Mouse (Mus musculus): Measurements from ENCODE around the gene Adh1.

Adh1 gene

DNA sequence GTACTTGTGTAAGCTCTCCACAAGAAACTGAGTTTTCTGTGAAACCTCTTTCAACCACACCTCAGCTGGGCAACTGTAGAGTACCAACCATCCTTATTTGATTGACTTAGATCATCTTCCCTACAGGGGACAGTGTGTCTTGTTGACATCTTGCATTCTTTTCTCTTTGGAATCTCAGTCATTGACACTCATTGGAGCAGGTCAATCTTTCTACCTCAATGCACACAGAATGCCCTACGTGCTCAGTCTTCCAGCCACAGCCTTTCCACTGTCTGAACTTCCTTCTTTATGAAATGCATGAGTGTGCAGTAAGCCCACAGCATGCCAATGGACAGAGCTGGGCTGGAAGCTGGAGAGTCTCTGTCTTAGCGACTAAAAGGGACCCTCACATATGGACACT, 29.9 kb downstream of the Adh1 start:
- no peak for DNase-seq (ENCODE audit: low read depth)

DNA sequence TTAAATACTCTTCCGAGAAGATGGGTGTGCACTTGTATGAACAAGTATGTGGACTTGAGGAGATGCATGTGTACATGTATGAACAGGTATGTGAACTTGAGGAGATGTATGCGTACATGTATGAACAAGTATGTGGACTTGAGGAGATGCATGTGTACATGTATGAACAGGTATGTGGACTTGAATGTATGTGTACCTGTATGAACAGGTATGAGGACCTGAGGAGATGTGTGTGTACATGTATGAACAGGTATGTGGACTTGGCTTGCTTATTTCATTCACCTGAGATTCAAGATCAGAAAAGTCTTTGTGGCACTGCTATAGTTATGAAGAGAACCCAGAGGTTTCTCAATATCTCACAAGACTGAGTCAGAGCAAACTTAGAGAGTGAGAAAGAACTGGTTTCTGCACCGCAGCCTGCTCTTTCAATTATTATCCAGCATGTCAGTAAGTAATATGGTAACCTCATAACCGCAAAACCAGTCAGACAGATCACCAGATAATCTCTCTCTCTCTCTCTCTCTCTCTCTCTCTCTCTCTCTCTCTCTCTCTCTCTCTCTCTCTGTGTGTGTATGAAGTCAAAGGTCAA, 30.8 kb downstream of the Adh1 start:
- DNase-seq (ENCODE audit: low read depth): no peak

DNA sequence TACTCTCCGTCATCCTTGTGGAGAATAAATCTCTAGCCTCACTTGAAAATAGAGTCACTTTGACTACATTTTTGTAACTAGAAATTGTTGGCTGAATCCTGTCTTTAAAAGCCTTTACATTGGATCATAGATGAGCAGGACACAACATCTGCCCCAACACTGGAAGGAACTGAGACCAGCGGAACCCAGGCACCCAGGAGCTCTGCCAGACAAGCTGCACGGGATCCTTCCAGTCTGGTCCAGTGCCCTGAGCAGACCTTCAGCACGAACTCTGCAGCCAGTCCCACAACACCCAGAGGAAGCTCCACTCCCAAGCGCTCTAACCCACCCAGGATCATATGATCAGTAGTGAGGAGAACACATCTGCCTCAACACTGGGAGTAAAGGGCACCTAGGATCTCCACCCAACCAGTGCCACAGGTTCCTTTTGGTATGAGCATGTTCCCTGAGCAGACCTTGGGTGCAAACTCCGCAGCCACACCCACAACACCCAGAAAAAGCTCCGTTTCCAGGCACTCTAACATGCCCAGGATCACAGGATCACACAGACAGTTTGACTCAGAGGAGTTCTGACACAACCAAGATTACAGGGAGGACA, 32.6 kb downstream of the Adh1 start:
- DNase-seq (ENCODE audit: low read depth): no peak

GRCm38 (mm10) chr3:138300130-138300529, 39.3 kb downstream of the Adh1 start:
- no peak for DNase-seq (ENCODE audit: low read depth)

GRCm38 (mm10) chr3:138302676-138303075, 41.9 kb downstream of the Adh1 start:
- DNase-seq (ENCODE audit: low read depth): no peak

DNA sequence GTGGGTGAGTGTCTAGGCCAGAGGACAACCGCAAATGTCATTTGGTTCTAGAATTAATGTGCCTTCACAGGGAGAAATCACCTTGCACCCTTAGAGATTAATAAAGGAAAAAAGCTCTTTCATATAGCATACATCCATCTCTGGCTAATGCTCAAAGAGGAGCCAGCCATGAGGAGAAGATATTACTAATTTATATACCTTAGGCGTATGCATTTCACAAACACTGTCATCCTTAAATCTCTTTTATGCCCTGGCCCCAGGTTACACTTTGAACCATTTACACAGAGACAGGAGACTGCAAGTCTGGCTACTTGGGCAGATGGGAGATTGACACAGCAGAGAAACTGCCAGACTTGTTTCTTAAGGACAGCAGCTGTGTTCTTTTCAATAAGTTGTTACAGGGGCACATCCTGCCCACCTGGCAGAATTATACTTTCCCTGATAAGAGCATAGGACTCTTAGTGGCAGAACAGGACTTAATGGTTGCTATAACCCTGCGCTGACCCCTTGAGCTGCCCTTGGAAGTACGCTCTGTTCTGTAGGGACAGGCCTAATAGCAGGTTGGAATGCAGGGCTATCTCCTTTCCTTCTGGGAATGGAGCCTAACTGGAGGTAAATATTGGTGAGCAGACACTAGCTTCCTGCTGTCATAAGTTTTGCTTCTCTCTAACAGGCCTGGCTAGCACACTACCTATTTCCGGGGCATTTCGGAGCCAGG, 43.1 kb downstream of the Adh1 start:
- no peak for DNase-seq (ENCODE audit: low read depth)

DNA sequence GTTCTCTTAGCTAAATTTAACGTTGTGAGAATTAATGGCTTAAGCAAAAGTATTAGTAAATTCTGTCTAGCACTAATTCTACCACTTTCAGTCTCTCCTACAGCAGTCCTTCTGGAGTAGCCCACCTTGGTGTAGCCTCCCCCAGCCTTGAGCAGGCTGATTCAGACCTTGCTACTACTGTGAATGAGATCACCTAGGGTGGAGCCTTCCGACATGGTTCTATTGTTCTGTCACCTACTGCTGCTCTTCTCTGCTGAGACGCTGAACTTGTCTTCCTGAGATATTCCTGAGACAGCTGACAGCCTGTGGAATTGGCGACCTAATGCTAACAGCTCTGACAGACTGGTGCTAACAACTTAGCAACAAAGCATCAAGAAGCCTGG, 43.7 kb downstream of the Adh1 start:
- DNase-seq (ENCODE audit: low read depth): no peak

GRCm38 (mm10) chr3:138305486-138306289, 44.9 kb downstream of the Adh1 start:
- no peak for DNase-seq (ENCODE audit: low read depth)

DNA sequence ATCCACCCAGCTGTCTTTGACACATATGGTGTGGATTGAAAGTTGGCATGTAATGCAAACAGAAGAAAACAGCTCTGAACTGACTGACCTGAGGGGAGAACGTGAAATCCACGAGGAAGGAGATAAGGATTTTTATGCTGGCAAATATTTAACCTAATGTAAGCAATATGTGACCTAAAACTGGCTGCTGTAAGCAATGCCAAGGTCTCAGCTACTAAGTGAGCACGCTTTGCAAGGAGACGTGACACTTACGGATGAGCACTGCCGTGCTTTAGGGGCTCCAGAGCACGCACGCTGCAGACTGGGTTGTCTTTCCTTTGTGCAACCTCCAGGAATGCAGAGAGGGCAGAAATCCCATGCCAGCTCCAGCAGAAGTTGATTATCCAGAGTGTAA, 45.5 kb downstream of the Adh1 start:
- no peak for DNase-seq (ENCODE audit: low read depth)

- no peak for DNase-seq (ENCODE audit: low read depth)
Observed at GRCm38 (mm10) chr3:138309910-138310309, 49.1 kb downstream of the Adh1 start.

DNA sequence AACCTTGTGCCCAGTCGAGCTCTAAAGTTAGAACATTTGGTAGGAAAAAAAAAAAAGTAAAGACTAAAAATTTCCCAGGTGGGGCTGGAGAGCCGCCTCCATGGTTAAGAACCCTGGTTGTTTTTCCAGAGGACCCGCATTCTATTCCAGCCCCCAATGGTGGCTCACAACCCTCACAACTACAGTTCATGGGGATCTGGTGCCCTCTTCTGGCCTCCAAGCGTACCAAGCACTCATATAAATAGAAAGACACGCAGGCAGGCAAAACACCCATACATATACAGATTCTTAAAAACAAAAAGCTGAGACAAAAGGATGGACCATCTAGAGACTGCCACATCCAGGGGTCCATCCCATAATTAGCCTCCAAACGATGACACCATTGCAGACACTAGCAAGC, 50.2 kb downstream of the Adh1 start:
- DNase-seq (ENCODE audit: low read depth): no peak

DNA sequence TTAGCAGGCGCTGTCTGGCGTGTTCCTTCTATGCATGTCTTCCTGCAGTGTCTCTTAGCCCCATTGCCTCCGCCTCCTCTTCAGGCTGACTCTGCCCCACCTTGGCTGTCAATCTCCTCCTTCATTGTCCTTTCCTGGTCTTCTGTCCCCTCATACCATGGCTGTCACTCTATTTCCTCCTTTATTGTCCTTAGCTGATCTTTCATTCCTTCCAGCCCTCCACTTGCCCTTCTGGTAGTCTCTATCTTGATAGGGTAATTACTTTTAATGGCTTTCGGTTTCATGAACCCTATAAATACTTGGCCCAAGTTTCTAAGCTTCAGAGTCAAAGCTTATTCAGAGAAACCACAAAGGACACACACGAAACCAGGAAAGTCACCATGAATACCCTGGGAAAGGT, 52.2 kb downstream of the Adh1 start, which contains the start of gene Adh6a:
TSS of gene Adh6a (plus strand) at position 322 of the 400 bp plus-strand sequence.
- DNase-seq (ENCODE audit: low read depth): no peak

DNA sequence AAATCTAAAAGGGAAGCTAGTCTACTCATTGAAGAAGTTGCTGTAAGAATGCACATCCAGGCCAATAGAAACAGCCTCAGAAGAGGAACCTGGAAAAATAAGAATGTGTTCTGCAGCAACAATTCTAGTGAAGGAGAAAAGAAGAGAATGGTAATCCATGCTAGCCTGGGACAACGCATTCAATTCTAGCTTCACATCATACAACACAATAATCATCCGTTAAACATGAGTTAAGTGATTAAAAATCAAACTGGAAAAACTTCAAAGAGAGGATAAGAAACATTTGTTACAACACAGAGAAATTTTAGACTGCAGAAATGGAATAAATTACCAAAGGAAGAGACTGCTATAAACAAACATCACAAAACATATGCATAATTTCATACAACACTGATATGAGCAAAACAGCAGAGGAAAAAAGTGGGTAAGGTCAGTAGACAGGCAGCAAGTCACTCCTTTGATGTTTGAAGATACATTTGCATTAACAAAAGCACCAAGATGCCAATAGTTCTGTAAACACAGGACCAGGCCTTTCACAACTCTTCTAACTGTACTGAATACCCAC, 56.2 kb downstream of the Adh1 start:
- DNase-seq (ENCODE audit: low read depth): no peak

- no peak for DNase-seq (ENCODE audit: low read depth)
Observed at GRCm38 (mm10) chr3:138325001-138325400, 64.2 kb downstream of the Adh1 start.

DNA sequence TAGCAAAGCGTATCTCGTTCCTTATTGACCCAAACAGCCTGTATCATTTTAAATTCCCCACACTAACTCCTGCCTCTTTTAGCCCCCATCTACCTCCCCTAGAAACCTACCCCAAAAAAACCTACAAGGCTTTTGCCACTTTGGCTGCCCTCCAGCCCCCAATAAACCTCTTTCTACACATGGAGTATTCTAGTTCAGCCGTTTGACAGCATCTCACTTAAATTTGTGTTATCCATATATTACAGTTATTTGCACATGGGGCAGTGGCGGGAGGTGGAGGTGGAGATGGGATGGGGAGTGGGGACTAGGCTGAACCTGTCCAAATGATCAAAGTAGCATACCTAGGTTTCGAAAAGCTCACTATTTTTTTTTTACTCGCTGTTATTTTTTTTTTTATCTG, 64.7 kb downstream of the Adh1 start:
- no peak for DNase-seq (ENCODE audit: low read depth)

DNA sequence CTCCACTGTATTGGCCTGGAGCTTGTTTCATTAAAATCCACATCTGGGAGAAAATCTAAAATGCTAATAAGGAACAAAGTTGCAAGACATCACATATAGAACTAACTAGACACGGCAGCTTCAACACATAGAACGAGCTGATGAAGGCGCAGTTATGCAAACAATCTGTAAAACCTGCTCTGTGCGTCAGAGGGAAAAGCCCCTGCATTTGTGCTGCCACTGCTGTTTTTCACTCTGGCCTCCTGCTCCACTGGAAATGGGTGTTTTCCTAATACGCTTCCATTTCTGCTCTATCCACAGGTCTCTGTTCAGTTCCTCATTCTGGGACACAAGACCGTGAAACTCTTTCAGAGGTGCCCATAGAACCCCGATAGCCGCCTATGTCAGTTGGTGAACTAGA, 73.1 kb downstream of the Adh1 start:
- no peak for DNase-seq (ENCODE audit: low read depth)

GRCm38 (mm10) chr3:138334320-138334719, 73.5 kb downstream of the Adh1 start:
- no peak for DNase-seq (ENCODE audit: low read depth)

GRCm38 (mm10) chr3:138335566-138335965, 74.8 kb downstream of the Adh1 start:
- no peak for DNase-seq (ENCODE audit: low read depth)

GRCm38 (mm10) chr3:138336104-138336754, 75.4 kb downstream of the Adh1 start:
- no peak for DNase-seq (ENCODE audit: low read depth)

Data from fibroblast of lung, adult 2 months (primary cell).